Mouse (Mus musculus) monocyte, adult 5-6 weeks (primary cell): ENCODE data around the gene Chn2. TPM values are rescaled to one million over a fixed set of nuclear protein-coding genes. Genes with fewer than 3 reads are reported as not detected.

Source experiments
- ATAC-seq: fragments of 153-309, 156-312 bp; replicated peaks from 2 replicates; pipeline ENCODE4 v1.8.0; 2017; ENCODE audit warnings: mild to moderate bottlenecking; ENCODE audit not compliant: low TSS enrichment, insufficient number of reproducible peaks, severe bottlenecking, poor library complexity, low FRiP score
- total RNA-seq: library from RNA; stranded (forward); fragments of 200-1000, 200-491, 200-594 nt; gene quantifications from 3 replicates; pipeline ENCODE4 v1.2.3, GENCODE M21; 2017

The Chn2 gene
- total RNA-seq, 1 experiment from 2014 or later, result 21.5 TPM

DNA sequence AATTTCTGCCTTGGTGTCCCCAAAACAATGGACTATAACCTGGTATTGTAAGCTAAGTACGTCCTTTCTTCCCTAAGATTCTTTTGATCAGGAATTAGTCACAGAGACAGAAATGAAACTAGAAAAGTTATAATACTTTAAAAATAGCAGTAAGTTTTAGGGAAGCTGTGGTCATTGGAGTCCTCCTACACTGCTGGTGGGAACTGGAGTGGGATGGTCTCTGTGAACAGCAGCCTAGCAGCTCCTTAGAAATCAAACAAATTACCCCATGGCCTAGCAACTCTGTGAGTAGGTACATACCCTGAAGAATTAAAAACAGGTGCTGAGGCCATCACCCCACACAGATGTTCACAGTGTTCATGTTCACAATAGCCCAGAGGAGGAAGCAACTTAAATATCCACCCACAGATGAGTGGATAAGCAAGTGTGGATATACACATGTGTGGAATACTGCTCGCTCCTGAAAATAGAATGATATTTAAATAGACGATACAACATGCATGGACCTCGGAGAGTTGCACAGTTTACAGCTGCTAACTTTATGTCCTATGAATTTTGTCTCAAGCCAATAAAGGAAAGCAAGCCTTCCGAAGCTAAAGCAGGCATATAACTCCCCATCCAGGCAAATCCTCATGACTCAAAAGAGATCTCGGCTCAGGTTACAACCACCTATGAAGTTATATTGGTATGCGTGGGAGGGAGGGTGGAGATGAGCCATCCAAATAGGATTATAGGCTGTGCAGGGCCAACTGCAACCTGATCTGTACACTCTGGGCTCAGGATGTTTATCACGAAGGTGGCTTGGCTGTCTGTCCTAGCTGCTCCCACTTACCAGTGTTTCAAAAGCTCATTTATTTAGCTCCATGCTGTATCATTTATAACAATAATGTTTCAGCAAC is 209.2 kb downstream of the Chn2 start:
- ATAC-seq, result no peak

DNA sequence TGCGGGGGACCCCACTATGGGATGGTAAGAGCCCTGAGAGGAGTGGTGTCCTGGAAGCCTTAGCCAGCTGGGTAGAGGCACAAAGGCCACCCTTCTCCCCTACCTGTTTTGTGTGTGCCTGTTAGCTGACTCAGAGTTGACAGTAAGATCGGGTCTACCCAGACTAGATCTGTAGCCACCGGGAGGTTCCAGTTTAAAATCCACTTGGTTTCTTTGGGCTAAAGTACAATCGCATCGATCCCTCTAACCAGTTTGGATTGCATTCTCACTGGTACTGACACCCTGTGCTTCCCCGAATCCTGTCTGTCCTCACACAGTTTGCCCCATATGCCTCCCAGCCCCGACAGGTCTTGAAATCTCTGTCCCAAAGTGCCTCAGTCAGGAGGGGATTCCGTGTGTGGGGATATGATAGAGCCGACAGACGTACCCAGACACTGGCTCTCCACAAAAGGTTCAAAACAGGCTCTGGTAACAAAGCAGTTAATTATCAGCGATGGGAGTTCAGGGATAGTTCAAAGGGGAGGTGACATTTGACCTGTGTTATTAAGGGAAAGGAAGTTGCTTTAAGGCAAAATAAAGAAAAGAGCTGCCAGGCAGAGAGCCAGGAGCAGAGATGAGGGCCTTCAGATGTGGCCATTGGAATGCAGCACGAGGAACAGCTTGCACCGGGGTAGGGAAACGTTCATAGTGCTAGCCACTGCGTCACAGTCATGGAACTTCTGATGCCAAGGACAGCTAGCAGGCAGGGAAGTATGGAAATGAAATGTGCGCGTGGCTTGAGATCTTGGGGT is 212.2 kb downstream of the Chn2 start:
- no peak for ATAC-seq

DNA sequence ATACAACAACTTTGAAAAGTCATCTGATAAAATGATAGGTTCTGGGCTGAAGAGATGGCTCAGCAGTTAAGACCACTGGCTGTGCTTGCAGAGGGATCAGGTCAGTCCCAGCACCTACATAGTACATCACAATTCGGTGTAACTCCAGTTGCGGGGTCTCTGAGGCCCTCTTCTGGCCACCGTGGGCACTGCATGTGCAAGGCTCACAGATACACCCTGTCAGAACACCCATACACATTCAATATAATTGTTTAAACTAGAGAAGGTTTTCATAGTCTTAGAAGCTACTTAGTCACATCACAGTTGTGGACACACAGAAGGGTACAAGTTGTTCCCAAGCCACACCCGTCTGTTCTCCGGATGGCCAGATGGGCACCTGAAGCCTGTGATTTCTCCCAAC is 213.9 kb downstream of the Chn2 start:
- ATAC-seq, result no peak

DNA sequence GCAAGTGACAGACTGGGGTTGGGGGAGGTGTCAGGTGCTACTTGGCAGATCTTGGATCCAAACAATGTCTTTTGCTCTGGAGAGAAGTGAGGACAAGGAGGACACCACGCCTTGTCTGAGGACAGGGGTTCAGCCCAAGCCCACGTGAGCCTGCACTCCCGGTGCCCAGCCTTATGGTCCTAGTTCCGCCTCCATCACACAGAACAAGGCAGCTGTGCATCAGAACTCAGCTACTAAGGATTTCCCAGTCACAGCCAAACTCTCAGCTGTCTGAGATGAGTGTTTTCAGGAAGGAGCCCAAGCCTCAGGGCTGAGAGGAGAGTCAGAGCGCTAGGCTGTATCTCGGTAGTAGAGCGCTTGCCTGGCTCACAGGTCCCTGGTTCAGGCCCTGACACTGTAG is 214.5 kb downstream of the Chn2 start:
- no peak for ATAC-seq

DNA sequence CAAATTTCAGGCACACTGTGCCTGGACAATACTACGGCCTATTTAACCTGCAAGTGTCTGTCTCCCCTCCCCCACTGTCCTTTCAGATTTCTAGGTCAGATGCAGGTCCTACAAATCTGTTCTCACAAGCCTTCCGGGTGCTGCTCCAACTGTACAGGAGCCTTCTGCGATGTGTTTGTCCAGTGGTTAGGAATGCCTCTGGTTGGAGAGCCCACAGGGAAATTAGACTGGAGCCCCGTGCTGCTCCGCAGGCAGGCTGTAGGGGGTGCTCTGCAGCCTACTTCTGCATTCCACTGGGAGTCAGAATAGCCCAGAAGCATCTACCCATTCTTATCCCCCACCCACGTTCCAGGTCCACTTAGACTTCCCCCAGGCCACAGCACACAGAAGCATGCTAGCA is 215.4 kb downstream of the Chn2 start:
- no peak for ATAC-seq

DNA sequence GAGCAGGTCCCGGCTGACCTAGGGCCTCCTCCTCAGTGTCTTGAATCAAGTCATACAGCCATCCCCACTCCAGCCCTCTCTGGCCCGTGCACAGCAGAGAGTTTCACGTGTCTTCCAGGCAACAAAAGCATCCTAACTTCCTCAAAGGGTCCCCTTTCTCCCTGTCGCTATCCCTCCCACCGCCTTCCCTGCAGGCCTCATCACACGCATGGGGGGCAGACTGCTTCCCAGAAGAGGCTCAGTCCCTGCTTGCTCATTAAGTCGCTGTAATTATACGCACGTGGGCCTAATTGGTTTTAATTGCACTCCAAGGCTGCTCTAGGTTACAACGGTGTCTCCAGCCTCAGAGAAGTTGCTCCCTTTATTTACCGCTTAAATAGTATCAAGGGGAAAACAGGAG is 216.0 kb downstream of the Chn2 start:
- no peak for ATAC-seq

DNA sequence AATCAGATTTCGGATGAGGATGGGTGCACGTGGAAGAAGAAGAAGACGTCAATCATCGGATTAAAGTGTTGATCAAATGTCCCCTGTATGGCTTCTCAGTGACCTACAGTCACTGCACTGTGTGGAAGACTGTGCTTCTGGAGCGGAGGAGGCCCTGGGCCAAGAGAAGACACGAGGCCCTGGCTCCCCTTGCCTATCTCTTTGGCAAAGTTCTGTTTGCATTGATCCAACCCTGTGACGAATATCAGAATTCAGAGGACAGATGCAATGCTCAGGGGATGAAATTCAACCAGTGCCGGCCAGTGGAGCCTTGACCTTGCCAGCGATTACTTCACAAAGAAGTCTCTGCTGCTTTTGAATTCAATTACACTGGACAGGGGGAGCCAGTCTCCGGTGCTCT is 217.0 kb downstream of the Chn2 start:
- ATAC-seq, result no peak

DNA sequence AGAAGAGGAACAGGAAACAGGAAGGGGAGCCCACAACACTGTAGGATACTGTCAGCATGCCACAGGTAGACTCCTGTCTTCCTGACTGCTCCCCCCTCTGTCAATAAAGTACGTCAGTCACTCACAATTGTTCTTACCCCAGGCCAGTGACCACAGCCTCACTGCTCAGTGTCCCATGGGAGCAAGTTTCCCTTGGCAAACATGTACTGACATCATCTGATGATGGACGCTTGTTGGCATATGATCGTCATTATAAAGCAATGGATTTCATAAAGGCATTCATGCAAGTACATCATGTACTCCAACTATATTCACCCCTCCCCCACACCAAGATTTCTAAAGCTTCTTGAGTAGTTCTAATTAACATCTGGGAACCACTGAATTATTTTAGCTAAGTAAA is 218.2 kb downstream of the Chn2 start:
- ATAC-seq, result no peak

DNA sequence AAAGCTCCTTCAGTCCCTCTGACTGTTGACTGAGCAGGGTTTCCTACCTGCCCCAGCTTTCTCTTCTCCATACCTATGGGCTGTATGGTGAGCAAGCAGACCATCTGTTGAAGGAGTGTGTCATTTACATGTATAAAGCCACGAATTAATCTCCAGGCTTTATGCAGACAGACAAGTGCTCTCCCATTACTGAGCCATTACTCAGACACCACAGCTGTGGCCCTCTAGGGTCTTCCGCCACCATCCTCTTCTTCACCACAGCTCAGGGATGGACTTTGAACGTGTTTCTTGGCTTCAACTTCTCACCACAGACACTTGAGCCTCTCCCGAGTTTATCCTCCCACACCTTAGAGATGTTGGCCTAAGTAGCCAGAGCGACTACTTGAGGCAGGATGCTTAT is 219.1 kb downstream of the Chn2 start:
- ATAC-seq, result no peak

DNA sequence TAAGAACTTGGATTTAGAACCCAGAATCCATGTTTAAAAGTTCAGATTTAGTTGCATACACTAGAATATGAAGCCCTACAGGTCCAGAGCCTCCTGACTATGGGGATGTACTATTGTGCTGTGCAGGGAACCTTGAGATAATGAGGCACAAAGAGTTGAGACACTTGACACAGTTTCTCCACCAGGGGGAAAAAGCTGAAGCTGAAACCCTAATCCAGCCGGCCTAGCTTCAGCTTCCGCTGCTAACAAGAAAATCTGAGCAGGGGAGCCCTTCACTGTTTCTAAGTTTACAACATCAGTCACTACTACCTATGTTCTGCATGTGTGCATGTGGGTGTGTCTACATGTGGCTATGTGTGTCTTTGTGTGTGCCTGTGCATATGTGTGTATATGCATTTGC is 223.4 kb downstream of the Chn2 start:
- no peak for ATAC-seq

DNA sequence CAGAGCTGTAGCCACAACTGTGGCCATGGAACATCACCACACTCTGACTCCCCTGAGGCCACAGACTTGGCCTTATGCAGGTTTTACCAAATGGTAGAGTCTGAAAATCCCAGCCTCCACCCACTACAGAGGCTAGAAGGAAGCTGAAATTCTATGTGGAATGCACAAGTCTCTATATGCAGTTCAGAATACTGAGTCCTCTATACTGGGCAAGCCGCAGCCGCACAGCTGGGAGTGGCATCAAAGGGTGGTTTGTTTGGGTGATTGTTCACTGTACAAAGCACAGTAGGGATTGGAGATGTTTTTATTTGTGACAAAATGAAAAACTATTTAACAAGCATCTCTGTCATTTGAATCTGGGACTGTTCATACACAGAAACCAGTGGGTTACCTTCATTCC is 224.5 kb downstream of the Chn2 start:
- ATAC-seq, result no peak

DNA sequence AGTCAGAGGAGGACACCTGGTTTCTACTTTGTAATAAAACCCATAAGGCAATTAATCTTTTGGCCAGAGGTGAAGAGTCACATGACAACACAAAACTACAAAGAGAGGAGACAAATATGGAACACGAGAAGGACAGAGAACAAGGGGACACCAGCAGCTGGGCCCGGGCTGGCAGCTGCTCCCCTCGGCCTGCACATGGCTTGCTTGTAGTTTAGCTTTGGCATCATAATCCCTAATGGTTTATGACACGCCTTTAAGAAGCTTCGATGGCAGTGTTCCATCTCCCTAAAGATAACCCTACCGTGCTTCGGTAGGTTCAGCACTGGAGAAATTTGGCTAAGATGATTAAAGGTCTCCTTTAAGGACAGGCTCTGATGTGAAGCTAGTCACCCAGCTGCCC is 225.2 kb downstream of the Chn2 start:
- ATAC-seq, result no peak

DNA sequence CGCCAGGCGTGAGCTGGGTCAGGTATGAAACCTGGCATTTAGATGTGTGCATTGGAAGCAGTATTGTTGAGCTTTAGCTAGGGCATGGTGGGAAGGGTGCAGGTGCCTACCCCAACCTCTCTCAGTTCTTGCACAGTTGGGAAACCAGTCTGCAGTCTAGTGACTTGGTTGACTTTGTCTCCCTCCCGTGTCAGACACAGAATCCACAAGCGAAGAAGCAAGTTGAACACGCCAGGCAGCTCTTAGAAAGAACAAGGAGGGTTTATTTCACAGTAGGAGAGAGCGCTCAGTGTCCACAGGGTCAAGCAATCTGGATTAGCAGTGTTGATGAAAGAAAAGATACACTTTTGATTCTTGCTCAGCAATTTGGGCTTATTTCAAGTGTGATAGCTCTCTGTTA is 226.0 kb downstream of the Chn2 start:
- ATAC-seq, result no peak

DNA sequence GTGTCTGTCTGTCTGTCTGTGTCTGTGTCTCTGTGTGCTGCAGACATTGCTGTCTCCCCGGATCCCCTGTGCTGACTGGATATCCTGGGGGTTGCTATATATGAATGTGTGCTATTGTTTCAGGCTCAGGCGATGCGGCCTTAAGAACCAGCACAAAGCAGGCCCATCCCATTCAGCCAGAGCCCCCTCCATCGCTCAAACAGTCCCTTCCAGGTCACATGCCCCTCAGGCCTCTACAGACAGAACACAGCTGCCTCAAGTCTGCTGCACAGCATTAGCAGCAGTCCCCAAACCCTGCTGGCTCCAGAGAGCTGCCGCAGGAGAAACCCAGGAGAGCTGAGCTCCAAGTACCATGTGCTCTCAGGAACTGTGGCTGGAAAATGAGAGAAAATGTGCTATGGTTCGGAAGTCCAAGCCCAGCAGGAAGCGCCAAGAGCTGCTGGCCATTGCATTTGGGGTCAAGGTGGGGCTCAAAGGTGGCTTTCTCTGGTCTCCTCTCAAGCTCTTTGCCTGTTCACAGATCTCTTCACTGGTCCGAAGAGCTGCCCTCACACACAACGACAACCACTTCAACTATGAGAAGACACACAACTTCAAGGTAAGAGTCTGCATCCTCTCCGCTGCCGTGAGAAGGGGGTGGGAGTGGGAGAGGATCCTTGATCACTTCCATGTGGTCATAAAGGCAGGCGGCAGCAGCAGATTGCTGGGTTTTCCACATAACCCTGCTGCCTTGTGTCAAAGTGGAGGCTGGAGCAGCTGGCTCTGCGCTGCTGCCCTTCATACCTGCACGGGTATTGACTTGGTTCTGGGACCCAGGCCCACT is 233.4 kb downstream of the Chn2 start:
- no peak for ATAC-seq

DNA sequence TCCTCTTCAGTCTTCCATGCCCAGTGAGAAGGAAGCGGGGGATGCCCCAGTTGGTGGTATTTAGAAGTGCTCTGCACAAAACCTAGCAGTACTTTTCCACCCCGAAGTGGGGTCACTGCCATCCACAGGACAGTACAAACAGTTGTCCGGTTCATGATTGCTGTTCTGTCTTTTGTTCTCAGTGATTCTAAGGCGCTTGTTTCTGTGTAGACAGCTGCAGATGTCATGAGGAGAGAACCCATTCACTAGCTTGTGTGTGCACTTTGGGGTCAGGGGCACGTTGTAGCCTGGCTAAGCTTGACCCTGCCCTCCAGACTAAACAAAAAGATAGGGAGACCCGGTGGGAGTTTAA is 234.0 kb downstream of the Chn2 start:
- no peak for ATAC-seq

DNA sequence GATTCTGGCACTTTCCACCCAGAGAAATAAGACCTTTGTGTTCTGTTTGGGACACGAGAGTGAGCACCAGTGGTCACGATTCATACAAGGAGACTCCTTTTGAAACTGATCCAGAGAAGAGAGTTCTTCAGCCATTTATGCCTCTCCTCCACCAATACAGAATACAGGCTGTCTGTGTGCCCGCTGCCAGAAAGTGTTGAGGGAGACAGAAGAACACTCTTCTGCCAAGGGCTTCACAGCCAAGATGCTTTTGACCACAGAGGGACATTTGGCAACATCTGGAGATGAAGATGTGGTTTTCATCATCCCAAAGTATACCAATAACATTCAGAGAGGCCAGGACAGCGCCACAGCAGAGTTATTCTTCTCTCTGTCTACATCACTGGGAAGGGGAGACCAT is 237.9 kb downstream of the Chn2 start:
- no peak for ATAC-seq

DNA sequence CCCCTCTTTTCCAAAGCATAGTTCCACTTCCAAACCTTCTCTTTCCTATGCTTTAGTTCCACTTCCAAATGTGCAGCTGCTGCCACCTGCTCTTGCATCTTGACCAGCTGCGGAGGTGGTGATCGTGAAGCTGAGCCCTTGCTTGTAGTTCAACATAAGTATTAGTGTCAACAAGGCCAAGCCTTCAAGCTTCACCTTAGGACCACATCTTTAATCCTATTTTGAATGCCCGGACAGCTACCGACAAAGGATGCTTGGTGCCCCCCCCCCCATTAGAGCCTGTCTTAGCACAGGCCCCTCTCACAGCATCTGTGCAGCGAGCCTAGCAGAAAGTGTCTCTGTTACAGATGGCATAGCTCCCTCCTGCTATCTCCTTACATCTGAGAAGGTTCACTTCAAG is 238.5 kb downstream of the Chn2 start:
- ATAC-seq, result no peak

DNA sequence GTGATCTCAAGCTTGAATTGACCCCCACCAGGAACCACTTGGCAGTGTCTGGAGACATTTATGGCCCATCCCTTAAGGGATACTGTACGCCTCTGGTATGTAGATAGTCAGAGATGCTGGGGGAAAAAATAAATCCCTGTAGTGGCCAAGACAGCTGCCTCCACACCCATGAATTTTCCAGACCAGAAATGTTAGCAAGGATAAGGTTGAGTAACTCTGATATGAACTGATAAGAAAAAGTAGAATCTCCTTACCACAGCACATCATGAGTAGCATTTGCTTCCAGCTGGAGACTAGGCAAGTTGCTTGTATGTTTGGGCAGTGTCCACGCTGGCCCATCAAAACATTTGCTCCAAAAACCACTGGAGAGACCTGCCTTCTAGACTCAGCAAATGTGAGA is 239.3 kb downstream of the Chn2 start:
- ATAC-seq, result no peak

DNA sequence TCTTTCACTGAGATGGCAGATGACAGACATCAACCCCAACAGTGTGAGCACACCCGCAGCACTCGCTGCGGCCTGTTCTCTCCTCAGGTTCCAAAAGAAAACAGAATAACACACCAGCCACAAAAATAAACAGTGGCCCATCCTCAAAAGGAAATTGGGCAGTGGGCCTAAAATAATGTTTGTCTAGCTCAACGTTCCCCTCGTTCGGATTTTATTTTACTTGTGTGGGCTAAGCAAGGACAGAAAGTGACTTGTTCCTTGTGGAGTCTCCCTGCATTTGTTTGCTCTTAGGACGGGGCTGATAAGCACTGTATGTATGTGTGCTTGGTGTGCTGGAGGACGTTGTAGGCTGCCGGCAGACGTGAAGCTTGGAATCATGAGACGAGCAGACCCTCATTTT is 240.0 kb downstream of the Chn2 start:
- no peak for ATAC-seq
